Mouse (Mus musculus): ENCODE measurements at regions not wholly inside any gene's neighbourhood (a gene's known extent, or its start where the extent isn't known, plus 50 kb on each side); places are given as distances from the start of the nearest gene placed in this dataset.

GRCm38 (mm10) chr6:108910330-108910729 lies 81.9 kb downstream of the Edem1 start:
- TF ChIP-seq CTCF (IDR thresholded peaks at IDR 0.05): no peak
- intact Hi-C loops (cut with DNase I): no loop called here
- Histone ChIP-seq H3K27ac (no peak overlapping the region), H3K4me3 (no peak overlapping the region)
- no peak for DNase-seq

GRCm38 (mm10) chr6:108912539-108912938 lies 84.1 kb downstream of the Edem1 start:
- no peak for TF ChIP-seq CTCF (IDR thresholded peaks at IDR 0.05)
- no peak overlapping the region for H3K27ac ChIP-seq
- no peak for DNase-seq
- H3K4me3 ChIP-seq: no peak overlapping the region
- intact Hi-C loops (cut with DNase I): no loop called here

- no peak overlapping the region for H3K27ac ChIP-seq
- TF ChIP-seq CTCF (IDR thresholded peaks at IDR 0.05): no peak
- H3K4me3 ChIP-seq: no peak overlapping the region
- intact Hi-C loops (cut with DNase I): no loop called here
- DNase-seq: no peak
These were observed 91.0 kb downstream of the Edem1 start for GRCm38 (mm10) chr6:108919372-108919913.

GRCm38 (mm10) chr6:108921181-108921580 lies 92.7 kb downstream of the Edem1 start:
- intact Hi-C loops (cut with DNase I): no loop called here
- TF ChIP-seq CTCF (IDR thresholded peaks at IDR 0.05): no peak
- Histone ChIP-seq H3K27ac (no peak overlapping the region), H3K4me3 (no peak overlapping the region)
- no peak for DNase-seq

GRCm38 (mm10) chr6:108922564-108922963 lies 94.1 kb downstream of the Edem1 start:
- intact Hi-C loops (cut with DNase I): no loop called here

GRCm38 (mm10) chr6:108928981-108929380 lies 100.5 kb downstream of the Edem1 start:
- intact Hi-C loops (cut with DNase I): no loop called here
- no peak for TF ChIP-seq CTCF (IDR thresholded peaks at IDR 0.05)
- H3K27ac ChIP-seq: peak overlapping the region; percentile 79
- DNase-seq: no peak
- no peak overlapping the region for H3K4me3 ChIP-seq

More at GRCm38 (mm10) chr6:108922564-108922963, 94.1 kb downstream of the Edem1 start:
- DNase-seq: no peak
- H3K4me3 ChIP-seq: no peak overlapping the region
- no peak overlapping the region for H3K27ac ChIP-seq
- TF ChIP-seq CTCF (IDR thresholded peaks at IDR 0.05): no peak

GRCm38 (mm10) chr6:108938646-108939045 lies 110.2 kb downstream of the Edem1 start:
- Histone ChIP-seq H3K4me3 (peak overlapping the region; percentile 58), H3K27ac (peak overlapping the region; percentile 87)
- DNase-seq: peak; percentile 60
- no peak for TF ChIP-seq CTCF (IDR thresholded peaks at IDR 0.05)
- intact Hi-C loops (cut with DNase I): no loop called here

GRCm38 (mm10) chr6:108942288-108942687 lies 113.8 kb downstream of the Edem1 start:
- no peak for TF ChIP-seq CTCF (IDR thresholded peaks at IDR 0.05)
- Histone ChIP-seq H3K27ac (no peak overlapping the region), H3K4me3 (no peak overlapping the region)
- no peak for DNase-seq
- intact Hi-C loops (cut with DNase I): no loop called here

- TF ChIP-seq CTCF (IDR thresholded peaks at IDR 0.05): no peak
- intact Hi-C loops (cut with DNase I): no loop called here
- Histone ChIP-seq H3K4me3 (no peak overlapping the region), H3K27ac (no peak overlapping the region)
- no peak for DNase-seq
These were observed 123.9 kb downstream of the Edem1 start for GRCm38 (mm10) chr6:108952389-108952788.

- no peak for TF ChIP-seq CTCF (IDR thresholded peaks at IDR 0.05)
- no peak overlapping the region for H3K27ac ChIP-seq
- intact Hi-C loops (cut with DNase I): loop anchor here (10.0 kb wide), 1 partner anchor 188 kb away; no protein-coding TSS in a partner anchor
- no peak for DNase-seq
- H3K4me3 ChIP-seq: no peak overlapping the region
These were observed 134.4 kb downstream of the Edem1 start for GRCm38 (mm10) chr6:108962810-108963209.

- H3K27ac ChIP-seq: no peak overlapping the region
- H3K4me3 ChIP-seq: no peak overlapping the region
- peak; percentile 73 for TF ChIP-seq CTCF (IDR thresholded peaks at IDR 0.05)
- DNase-seq: peak; percentile 44
- intact Hi-C loops (cut with DNase I): loop anchor here (10.0 kb wide), 1 partner anchor 188 kb away; no protein-coding TSS in a partner anchor
These were observed 134.9 kb downstream of the Edem1 start for GRCm38 (mm10) chr6:108963295-108963694.

GRCm38 (mm10) chr6:108969477-108970176 lies 141.2 kb downstream of the Edem1 start:
- Histone ChIP-seq H3K4me3 (no peak overlapping the region), H3K27ac (no peak overlapping the region)
- no peak for DNase-seq
- TF ChIP-seq CTCF (IDR thresholded peaks at IDR 0.05): no peak
- intact Hi-C loops (cut with DNase I): loop anchor here (10.0 kb wide), 1 partner anchor 195 kb away; no protein-coding TSS in a partner anchor

GRCm38 (mm10) chr6:108971415-108972089 lies 143.1 kb downstream of the Edem1 start:
- no peak overlapping the region for H3K4me3 ChIP-seq
- TF ChIP-seq CTCF (IDR thresholded peaks at IDR 0.05): no peak
- H3K27ac ChIP-seq: no peak overlapping the region
- DNase-seq: no peak
- intact Hi-C loops (cut with DNase I): no loop called here
